Mouse (Mus musculus) cerebellum, adult 2 months (tissue): ENCODE results near the gene Armc2. TPM values are rescaled to one million over a fixed set of nuclear protein-coding genes. Genes with fewer than 3 reads are reported as not detected.

Source experiments
- DNase-seq, 2 experiments: peaks; one replicate each; pipeline ENCODE4 v3.0.0; 2021
- H3K27ac ChIP-seq: fragments of 200-500 bp; 2 replicates; pipeline ENCODE4 v1.5.1; 2012; ENCODE audit warnings: low read length, control low read depth, inconsistent platforms; ENCODE audit not compliant: insufficient read depth
- H3K27me3 ChIP-seq: fragments of 200-500 bp; 2 replicates; pipeline ENCODE4 v1.6.1; 2012; ENCODE audit warnings: inconsistent platforms, mild to moderate bottlenecking, low read length, moderate library complexity; ENCODE audit not compliant: control insufficient read depth, insufficient read depth
- H3K4me1 ChIP-seq: fragments of 200-500 bp; 2 replicates; pipeline ENCODE4 v1.6.1; 2011; ENCODE audit warnings: low read length; ENCODE audit not compliant: control insufficient read depth, insufficient read depth
- H3K4me3 ChIP-seq: fragments of 200-500 bp; replicated peaks from 2 replicates; pipeline ENCODE3; 2011; ENCODE audit warnings: mild to moderate bottlenecking, low read depth, low read length, control low read depth; ENCODE audit not compliant: insufficient read depth
- CTCF ChIP-seq: fragments of 200-500 bp; IDR thresholded peaks from 2 replicates; pipeline ENCODE4 v1.5.1; 2011; ENCODE audit warnings: low read depth, mild to moderate bottlenecking, control low read depth, low read length, moderate library complexity, borderline replicate concordance; ENCODE audit not compliant: insufficient read depth
- POLR2A ChIP-seq: fragments of 200-500 bp; IDR thresholded peaks from 2 replicates; pipeline ENCODE4 v1.6.1; 2011; ENCODE audit warnings: low read length, control low read depth, borderline replicate concordance; ENCODE audit not compliant: insufficient read depth
- WGBS: fragments of 180-500 bp; shearing (Covaris S2); methylation state at CpG from one replicate; pipeline ENCODE4 v1.1.7; 2018; 5-methylcytosine and 5-hydroxymethylcytosine counted together
- polyA plus RNA-seq: library from polyadenylated mRNA; depleted of rRNA; stranded (reverse); fragments of >200 nt; gene quantifications from 2 replicates; pipeline ENCODE4 v1.2.3, GENCODE M21; 2012

Armc2 gene
- polyA plus RNA-seq, 1 experiment: 4.4 TPM

- DNase-seq: peak; percentile 27 to 39
- Histone ChIP-seq H3K4me3 (no peak overlapping the region), H3K4me1 (peaks cover 5% of the 10 kb centered on the region), H3K27me3 (no peaks in the 10 kb centered on the region), H3K27ac (no peak overlapping the region)
- 50% methylated on average over 3 of the region's 3 CpGs for WGBS
- TF ChIP-seq CTCF: no peak
- TF ChIP-seq POLR2A: no peak
These were observed 13.0 kb downstream of the Armc2 start for GRCm38 (mm10) chr10:42005259-42005658.

GRCm38 (mm10) chr10:42004690-42005089 is 13.6 kb downstream of the Armc2 start:
- WGBS: 66% methylated on average over 7 of the region's 7 CpGs
- Histone ChIP-seq H3K4me3 (no peak overlapping the region), H3K4me1 (peaks cover 5% of the 10 kb centered on the region), H3K27ac (no peak overlapping the region), H3K27me3 (no peaks in the 10 kb centered on the region)
- TF ChIP-seq POLR2A (no peak), CTCF (no peak)
- no peak for DNase-seq

DNA sequence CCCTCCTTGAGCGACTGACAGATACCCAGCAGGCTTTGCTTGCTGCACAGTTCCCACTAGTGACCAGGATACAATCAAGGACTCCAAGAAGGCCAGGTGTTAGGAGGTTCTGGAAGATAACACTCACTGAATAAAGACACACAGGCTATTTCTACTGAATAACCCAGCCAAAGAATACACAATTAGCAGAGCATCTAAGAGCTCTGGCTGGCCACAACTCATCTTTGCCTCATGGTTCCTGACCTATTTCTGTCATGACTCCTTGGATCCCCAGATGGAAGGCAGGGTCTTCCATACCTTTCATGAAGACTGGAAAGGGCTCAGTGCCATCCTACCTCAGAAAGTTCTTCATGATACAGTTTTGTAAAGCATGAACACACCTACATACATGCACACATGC is 14.2 kb downstream of the Armc2 start:
- WGBS: 93% methylated on average over 1 of the region's 1 CpGs
- DNase-seq: no peak
- no peaks in the 10 kb centered on the region for H3K27me3 ChIP-seq
- no peak overlapping the region for H3K27ac ChIP-seq
- peaks cover 5% of the 10 kb centered on the region for H3K4me1 ChIP-seq
- no peak overlapping the region for H3K4me3 ChIP-seq
- TF ChIP-seq CTCF (no peak), POLR2A (no peak)

DNA sequence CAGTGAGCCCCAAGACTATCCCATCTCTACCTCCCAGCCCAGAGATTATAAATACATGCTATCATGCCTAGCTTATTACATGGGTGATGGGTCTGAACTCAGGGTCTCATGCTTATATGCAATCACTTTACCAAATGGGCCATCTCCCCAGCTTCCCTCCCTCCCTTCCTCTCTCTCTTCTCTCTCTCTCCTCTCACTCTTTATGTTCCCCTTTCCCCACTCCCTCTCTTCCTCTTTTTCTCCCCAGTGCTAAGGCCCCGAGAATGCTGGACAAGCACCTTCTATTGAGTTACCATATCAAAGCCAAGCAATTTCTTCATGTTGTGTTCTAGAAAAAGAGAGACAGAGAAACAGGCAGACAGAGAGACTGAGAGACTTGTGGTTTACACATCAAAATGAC is 14.7 kb downstream of the Armc2 start:
- 85% methylated on average over 1 of the region's 1 CpGs for whole genome bisulfite sequencing
- TF ChIP-seq CTCF: no peak
- TF ChIP-seq POLR2A: no peak
- Histone ChIP-seq H3K27ac (no peak overlapping the region), H3K4me1 (peaks cover 5% of the 10 kb centered on the region), H3K27me3 (no peaks in the 10 kb centered on the region), H3K4me3 (no peak overlapping the region)
- DNase-seq: no peak

DNA sequence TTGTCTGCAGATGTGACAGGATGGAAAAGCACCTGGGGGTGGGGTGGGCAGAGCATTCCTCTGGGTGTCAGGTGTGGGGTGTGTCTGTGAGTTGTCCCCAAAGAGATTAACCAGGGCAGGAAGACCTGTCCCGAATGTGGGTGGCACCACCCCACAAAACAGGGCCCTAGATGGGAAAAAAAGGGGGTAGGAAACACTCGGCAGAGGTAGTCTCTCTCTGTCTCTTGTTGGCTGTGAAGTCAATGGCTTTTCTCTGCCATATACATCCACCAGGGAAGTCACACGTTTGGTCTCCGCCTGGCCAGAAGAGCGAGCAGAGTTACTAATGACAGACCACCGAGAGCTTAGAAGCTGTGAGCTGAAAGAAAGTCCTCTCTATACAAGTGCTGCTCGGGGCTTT is 15.8 kb downstream of the Armc2 start:
- Histone ChIP-seq H3K27ac (no peak overlapping the region), H3K4me1 (peaks cover 7% of the 10 kb centered on the region), H3K27me3 (no peaks in the 10 kb centered on the region), H3K4me3 (no peak overlapping the region)
- TF ChIP-seq CTCF (no peak), POLR2A (no peak)
- 85% methylated on average over 7 of the region's 7 CpGs for WGBS
- no peak for DNase-seq

GRCm38 (mm10) chr10:42001260-42001659 is 17.0 kb downstream of the Armc2 start:
- Histone ChIP-seq H3K4me3 (no peak overlapping the region), H3K4me1 (peaks cover 7% of the 10 kb centered on the region), H3K27ac (no peak overlapping the region), H3K27me3 (no peaks in the 10 kb centered on the region)
- TF ChIP-seq CTCF (no peak), POLR2A (no peak)
- DNase-seq: no peak
- 95% methylated on average over 3 of the region's 3 CpGs for WGBS

GRCm38 (mm10) chr10:41997691-41998178 is 20.5 kb downstream of the Armc2 start:
- TF ChIP-seq CTCF (no peak), POLR2A (no peak)
- Histone ChIP-seq H3K27me3 (no peaks in the 10 kb centered on the region), H3K4me3 (no peak overlapping the region), H3K27ac (no peak overlapping the region), H3K4me1 (peaks cover 2% of the 10 kb centered on the region; the same call in 1 of the 2 replicates)
- WGBS: 42% methylated on average over 1 of the region's 1 CpGs
- DNase-seq: no peak

GRCm38 (mm10) chr10:41996157-41996556 is 22.1 kb downstream of the Armc2 start:
- no peaks in the 10 kb centered on the region for H3K27me3 ChIP-seq
- no peak overlapping the region for H3K27ac ChIP-seq
- peaks cover 2% of the 10 kb centered on the region; the same call in 1 of the 2 replicates for H3K4me1 ChIP-seq
- TF ChIP-seq CTCF: no peak
- no peak for TF ChIP-seq POLR2A
- no peak for DNase-seq
- WGBS: 49% methylated on average over 8 of the region's 8 CpGs
- H3K4me3 ChIP-seq: no peak overlapping the region

DNA sequence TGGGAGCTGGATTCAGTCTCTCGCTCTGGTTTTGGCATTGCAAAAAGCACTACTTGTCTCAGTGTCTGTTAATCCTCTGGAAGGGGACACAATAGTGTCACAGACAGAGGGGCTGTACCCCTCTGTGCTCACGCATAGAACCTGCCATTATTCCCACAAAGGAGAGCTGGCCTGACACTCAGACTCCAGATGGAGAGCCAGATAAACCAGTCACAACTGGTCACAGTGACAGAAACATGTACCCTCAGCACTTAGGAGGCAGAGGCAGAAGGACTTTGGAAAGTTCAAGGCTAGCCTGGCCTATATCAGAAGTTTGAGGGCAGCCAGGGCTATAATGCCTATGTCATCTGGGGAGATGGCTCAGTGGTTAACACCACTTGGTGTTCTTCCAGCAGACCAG is 23.2 kb downstream of the Armc2 start:
- H3K4me3 ChIP-seq: no peak overlapping the region
- 67% methylated on average over 2 of the region's 2 CpGs for WGBS
- no peak overlapping the region for H3K27ac ChIP-seq
- TF ChIP-seq POLR2A: no peak
- no peak for TF ChIP-seq CTCF
- no peak for DNase-seq
- H3K27me3 ChIP-seq: no peaks in the 10 kb centered on the region
- H3K4me1 ChIP-seq: peaks cover 2% of the 10 kb centered on the region; the same call in 1 of the 2 replicates
